Mouse (Mus musculus) frontal cortex, postnatal 36 days (tissue): ENCODE measurements around the gene 4921539E11Rik.
A peak's percentile ranks its signal among the peaks of the same experiment; 100 is the strongest.

ENCODE experiments used
- DNase-seq, 2 experiments: peaks; one replicate each; pipeline ENCODE4 v3.0.0; 2022; ENCODE audit warnings: low spot score in 2 of 2

4921539E11Rik gene

DNA sequence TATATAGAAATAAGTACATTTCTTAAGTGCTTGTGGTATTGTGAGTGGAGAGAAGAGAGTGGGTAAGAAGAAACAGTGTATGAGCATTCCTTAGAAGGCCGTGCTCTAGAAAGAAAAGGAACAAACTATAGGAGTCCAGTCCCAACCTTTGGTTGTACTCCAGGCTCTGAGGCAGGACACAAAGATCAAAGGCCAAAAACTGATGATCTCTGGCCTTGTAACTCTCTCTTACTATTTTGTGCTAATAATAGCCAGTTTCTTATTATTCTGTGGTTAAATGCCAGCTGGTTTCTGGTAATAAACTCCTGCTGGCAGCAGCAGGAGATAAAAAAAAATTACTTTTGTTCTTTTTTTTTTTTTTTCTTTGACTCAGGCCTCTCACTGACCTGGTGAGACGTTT, 58.5 kb downstream of the 4921539E11Rik start:
- DNase-seq = no peak

DNA sequence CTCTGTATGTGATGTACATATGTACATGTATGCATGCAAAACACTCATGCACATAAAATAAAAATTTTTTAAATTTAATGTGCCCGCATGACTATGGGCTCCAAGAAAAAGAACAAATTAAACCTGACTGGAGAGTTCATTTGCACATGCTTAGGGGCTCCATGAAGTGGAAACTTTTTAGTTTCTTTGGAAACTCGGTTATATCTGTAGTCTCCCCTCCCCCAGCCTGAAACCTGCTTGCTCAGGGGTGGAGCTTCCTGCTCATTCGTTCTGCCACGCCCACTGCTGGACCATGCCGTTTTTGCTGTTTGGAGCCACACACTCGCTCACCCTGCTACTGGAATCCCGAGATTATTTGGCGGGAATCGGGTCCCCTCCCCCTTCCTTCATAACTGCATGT, 67.8 kb downstream of the 4921539E11Rik start:
- no peak for DNase-seq

DNA sequence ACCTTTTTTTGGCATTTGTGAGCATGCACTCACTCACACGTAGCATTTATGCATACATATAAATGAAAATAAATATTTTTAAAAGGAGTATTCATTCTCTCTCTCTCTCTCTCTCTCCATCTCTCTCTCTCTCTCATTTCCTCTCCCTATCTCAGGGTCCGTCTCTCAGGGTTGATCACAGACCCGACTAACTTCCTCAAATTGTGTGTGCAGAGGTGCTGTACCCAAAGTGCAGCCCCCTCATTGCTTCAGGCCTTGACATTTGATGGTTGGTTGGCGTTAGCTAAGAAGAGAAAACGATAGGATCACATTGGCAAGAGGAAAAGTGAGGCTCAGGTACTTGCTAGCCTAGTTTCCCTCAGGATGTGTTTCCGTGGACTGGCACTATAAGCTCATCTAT, 68.9 kb downstream of the 4921539E11Rik start:
- DNase-seq = no peak

DNA sequence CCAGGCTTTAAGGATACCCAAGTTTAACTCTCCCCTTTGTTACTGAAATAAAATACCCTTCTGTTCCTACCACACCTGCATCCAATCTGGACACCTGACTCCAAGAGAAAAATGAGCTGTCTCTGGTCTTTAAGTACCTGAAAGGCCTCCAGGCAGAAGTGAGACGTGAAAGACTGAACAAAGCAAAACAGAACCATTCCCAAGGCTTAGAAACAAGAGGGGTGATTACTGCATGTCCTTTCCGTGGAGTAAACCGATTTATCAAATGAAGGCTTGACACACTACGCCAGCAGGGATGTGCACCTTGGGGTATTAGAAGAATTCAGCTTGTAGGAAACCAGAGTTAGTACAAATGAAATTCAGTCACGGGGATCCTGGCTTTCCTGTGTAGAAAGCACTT, 71.7 kb downstream of the 4921539E11Rik start:
- DNase-seq = no peak

DNA sequence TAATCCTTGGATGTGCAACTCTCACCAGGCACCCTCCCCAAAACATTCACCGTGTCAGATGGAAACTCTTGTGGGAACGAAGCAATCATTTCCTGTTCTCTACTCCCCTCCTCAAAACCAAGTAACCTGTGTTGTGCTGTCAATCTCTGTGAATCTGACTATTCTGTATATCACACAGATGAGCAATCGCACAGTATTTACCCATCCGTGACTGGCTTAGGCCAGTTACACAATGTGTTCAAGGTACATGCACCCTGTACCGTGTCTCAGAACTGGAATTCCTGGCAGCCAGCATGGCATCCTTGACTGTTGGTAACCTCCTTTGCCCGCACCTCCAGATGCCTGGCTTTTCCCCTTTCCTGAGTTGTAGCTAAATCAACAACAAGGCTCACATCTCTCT, 74.6 kb downstream of the 4921539E11Rik start:
- no peak for DNase-seq

DNA sequence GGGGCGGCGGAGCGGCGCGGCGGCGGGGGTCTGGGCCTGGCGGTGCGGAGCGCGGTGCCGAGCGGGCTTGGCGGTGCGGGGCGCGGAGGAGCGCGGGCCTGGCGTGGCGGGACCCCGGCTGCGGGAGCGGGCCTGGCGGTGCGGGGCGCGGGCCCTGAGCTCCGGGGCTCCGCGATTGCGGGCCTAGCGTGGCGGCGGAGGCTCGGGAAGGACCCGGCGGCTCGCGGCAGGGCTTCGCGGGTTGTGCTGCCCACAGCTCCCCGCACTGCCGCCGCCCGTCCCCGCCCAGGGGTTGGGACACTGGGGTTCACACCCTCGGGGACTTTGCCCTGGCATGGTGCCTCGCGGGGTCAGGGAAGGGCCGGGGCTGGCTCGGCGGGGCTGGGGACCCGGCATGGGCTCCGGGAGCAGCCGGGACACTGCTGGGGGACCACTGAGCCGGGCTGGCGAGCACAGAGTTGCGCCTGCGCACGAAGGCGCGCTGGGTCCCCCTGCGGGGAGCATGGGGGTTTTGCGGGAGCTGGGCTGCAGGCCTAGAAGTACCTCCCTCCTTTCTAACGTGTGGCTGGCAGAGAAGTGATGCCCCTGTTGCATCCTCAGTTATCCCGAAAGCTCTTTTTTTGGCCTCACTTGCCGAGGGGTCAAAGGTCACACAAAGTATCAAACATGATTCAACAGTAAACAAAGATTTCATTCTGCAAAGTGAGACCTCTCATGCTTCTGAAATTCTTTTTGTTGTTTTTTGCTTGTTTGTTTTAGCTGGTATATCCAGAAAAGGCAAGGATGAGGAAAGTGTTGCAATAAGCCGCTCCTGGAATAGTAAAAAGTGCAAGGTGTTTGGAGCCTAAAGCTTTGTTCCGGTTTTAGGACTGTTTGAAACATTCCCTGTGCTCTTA, 75.5 kb downstream of the 4921539E11Rik start, which contains the start of gene Slc35d1:
Gene Slc35d1, minus strand, starts transcription at position 240 of the 896 bp plus-strand sequence.
- DNase-seq = peak; percentile 77 to 83

DNA sequence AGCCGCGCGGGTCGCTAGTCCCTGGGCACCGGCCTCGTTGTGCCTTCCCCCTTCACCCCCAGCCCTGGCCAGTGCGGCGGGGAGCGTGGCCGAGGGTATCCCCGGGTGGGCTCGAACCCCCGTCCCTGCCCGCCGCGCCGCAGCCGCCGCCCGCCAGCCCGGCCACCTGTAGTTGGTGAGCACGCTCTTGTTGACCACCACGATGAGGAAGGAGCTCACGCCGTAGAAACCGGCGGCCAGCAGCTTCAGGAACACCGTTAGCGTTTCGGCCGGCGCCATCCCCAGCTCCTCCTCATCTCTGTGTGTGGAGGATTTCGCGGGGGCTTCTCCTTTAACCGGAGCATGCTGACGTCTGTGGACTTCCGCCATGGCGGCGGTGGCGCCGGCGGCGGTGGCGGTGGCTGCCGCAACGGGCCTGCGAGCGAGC, 76.2 kb downstream of the 4921539E11Rik start:
- DNase-seq = peak; percentile 77 to 78

DNA sequence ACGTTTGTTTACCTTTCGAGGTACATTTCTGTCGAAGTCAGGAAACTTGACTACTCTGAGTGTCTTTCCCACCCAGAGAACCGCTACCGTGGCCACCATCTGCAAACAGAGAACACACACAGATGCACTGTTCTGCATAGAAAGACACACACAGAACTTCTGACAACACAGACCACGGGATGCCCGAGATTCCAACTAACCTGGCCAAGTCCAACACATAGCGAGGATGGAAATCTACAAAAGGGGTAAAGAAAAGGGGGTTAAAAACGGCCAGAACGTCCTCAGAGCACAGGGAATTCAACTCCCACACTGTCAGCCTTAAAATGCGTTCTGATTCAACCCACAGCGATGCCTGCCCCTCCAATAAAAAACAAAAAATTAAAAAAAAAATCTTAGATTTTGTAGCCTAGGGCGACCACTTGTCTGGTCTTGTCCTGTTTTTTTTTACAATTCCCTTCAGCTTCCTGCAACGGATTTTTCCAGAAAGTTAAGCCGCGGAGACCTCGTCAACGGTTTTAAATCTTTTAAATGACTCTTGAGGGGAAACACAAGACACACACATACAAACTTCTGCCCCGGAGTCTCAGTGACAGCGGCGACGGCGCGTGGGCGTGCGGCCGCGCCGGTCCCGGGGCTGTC, 76.7 kb downstream of the 4921539E11Rik start:
- DNase-seq = peak in 1 of 2 experiments; percentile 6

DNA sequence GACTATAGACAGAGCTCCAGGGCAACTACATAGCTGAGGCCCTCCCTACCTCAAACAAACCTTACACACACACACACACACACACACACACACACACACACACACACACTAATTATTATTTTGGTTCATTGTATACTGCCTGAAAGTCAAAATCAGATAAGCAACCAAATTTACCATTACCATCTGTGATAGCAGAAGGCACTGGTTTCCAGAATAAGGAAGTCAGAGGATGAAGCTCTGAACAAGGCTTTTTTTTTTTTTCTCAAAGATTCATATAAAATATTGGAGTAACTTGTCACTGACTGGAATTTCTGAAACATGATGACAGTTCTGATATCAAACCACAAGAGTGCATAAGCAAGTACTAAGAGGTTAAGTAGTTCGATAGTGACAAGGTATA, 82.1 kb downstream of the 4921539E11Rik start:
- no peak for DNase-seq

DNA sequence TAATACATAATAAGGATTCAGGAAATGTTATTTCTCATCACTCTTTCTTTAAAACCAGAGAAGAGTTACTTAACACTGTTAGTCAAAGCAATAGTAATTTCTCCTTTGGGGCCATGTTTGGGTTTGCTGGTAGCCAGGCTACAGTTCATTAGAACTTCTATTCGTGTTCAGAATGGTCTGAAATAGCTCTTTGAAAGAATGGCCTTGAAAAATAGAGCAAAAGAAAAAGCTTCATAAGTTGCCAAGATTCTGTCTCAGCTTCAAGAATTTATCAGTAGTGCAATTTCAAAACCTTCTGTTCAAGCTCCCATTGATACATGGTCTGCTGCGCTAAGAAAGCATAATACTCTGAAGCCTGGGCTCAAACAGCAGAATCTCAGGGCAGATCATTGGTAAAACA, 87.0 kb downstream of the 4921539E11Rik start:
- DNase-seq = no peak

DNA sequence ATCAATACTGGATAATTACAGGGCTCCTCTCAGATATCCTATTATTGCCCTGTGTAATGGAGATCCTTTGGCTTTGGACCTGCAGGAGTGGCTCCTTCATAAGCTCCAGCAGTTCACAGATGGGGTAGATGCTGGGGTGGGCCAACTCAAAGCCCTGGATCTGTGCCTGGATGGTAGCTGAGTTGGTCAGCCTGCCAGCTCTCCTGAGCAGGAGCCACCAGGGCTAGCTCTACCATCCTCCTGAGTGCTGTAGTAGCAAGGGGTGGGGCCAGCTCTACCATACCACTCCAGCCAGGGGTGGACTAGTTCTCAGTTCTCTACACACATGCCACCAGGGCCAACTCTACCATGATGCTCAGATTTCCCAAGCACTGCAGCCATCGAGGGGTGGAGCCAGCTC, 90.6 kb downstream of the 4921539E11Rik start:
- no peak for DNase-seq

DNA sequence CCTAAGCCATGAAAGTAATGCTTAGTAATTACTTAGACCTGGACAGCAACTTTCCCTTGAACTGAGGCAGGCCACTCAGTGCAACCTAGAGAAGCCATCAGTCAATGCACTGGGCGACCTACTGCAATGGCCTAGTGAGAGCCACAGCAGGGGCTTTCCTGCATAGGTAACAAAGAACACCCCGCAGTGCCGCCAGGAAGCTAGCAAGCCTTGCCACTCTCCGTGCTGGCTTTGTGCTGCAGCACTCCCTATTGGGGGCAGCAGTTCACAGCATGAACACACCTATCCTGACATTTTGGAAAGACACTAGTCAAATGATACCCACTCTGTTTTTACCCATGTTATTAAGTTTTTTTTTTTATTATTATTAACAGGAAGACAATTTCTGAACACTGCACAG, 91.6 kb downstream of the 4921539E11Rik start:
- DNase-seq = no peak

DNA sequence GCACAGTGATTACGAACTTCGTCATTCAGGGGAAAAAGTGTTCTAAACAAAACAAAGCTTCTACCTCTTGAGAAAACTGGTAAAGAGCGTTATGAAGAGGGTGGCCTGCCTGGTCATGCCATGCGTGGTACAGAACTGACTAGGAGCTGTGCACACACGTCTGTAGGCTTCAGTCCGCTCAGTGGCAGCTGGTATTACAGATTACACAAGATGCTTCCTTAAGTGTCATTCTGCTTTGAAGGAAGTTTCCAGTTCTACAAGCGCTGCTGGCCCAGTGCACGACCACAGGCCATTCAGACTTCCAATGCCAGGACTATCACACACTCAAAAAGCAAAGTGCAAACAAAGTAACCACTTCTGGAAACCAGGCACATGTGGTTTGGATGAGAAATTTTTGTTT, 93.3 kb downstream of the 4921539E11Rik start:
- DNase-seq = no peak

DNA sequence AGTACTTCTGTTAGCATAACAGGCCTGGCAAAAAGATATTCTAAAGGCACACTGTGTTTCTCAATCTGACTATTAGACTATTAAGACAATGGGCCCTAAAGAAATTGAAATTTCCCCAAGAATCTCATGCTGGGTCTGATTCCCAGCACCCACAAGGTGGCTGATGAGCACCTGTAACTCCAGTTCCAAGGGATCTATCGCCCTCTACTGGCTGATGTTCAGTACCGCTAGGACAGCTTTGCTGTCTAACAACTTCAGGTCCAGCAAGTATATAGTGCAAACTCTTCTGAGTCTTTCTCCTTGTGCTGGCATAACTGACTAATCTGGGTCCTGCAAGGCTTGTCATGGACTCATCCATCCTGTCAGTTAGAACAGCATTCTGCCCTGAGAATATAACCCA, 98.2 kb downstream of the 4921539E11Rik start:
- DNase-seq = no peak

DNA sequence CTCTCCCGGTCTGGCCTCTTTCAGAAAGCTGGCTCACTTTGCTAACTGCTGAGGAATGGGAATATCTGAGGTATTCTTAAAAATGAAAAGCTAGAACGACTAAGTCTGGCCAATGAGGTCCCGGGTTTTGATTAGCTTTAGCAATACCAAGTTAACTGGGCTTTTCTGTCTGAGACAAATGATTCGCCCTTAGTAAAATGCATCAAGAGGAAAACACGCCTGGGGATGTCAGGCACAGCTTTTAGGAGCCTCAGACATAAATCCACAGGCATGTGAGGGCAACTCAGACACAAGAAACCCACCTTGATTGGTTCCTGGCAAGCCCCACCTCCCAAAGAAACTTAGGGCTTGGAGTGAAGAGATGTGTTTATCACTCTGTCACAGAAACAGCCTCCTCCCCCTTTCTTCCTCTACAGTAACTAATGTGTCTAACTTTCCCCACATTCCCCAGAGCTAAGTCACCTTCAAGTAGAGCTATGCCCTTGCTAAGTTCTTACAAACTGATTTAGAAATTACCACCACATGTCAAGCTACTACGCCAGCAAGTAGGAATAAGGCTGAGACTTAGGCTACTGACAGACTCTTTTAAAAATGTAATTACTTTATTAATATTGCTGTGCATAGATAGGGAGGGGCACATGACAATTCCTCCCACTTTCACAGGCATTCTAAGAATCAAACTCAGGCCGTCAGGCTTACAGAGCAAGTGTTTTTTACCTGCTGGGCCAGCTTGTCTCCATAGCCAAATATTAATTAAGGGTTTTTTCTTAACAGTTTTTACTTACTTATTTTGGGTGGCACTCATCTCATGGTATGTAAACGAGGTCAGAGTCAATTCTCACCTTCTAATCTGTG, 101.7 kb downstream of the 4921539E11Rik start:
- DNase-seq = no peak
